Mouse (Mus musculus): ENCODE measurements around the gene Rassf4.
"Not testable (repeated sequence)": the region's sequence is repeated elsewhere in the genome, so short reads cannot be mapped to it uniquely, and the experiment has no call there.

Gene Rassf4

DNA sequence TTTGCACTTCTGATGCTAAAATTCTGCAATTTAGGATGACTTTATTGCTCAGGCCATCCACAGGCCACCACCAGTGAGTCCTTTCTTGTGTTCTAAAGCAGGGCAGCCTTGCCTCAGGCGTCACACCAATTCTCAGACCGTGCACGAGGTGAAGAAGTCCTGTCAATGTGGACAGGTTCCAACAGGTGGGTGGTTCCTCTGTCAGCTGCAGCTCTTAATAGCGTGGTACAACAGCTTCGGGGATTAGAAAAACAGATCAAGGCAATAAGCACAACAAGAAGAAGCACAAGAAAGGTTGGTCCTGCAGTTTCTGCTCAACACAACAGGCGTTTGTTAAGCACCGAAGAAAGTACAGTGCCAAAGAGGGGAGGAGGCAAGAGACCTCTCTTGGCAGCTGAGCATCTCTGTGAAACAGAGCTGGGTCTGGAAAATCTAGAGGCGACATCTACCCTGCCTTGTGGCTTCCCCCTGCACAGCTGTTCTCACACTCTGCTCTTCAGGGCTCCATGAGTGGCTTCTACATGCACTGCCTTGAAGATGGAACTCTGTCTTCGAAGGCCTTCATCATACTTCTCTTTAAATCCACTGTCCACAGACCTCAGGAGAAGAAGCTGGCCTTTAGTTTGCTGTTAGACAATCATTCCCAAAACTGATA is 37.0 kb downstream of the Rassf4 start:
- no peak for DNase-seq (ENCODE audit: low read depth, low spot score)

DNA sequence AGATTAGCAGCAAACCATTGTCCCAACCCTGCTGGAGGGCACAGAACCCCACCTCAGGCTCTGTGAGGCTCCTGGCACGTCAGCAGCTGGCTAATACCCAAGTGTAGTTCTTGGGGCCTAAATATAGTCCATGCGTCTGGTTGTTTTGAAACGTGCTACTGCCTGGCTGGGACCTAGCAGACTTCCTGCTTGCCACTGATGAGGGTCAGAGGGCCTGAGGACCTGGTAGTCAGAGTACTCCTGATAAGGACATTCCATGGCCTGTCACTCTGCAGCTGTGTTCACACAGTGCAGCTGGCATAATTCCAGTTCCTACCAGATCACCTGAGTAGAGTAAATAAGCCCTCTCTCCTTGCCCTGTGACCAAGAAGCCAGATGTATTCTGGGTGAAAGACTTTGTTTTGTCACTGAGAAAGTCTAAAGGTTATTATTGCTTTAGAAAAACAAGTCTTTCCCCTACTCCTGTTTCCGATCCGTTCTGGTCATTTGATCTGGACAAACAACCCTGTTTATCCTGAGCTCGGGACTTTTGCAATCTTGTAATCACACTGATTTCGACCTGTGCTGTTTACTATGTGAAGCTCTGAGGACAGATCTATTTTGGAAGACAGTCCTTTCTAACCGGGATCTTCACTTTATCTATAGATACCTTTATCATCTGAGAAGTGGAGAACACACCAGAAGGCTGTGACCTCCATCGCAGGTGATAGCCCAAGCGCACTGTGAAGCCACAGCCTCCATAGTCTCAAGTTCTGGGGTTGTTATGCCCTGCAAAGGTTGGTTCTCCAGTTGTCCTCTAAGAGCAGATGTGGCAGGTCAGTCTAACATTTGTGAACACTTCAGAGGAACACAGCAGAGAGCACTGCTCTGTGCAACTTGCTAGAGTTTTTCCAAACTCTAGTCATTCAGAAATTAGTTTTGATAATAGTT is 38.2 kb downstream of the Rassf4 start:
- DNase-seq (ENCODE audit: low read depth, low spot score), result no peak

DNA sequence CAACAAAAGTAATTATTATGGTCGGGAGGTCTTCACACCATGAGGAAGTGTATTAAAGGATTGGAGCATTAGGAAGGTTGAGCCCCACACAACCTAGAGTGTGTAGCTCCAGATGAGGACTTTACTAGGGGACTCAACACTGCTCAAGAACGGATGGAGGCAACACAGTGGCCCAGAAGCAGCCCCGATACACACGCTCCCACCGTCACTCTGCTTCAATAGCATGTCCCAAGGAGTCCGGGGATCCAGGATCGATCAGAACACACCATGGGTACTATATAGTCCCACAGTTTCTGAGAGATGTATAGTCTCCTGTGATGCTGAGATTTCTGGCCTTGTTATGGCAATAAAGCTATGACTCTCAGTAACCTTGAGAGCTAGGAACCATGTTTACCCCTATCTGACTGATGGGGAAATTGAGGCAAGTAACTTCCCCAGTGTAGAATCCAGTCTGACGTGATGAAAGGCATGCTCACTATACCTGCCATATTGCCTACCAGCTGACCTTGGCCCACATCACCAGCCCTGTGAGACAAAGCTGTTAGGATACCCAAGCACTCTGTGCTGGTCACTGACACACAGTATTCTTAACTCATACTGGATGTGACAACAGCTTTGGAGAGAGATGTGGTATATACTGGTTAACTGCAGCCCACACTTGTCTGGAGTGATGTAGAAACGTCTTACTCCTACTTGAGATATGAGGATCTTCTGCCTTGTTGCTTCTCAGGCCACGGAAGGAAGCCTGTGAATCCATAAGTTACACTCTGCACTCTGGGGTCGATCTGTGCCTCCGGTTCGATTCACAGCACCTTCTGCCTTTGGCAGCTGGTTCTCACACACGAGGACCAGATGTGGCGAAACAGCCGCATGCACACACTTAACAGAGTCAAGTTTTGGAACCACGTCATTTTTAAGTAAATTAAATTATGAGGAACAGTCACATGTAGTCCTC is 39.7 kb downstream of the Rassf4 start:
- DNase-seq (ENCODE audit: low read depth, low spot score), result no peak

DNA sequence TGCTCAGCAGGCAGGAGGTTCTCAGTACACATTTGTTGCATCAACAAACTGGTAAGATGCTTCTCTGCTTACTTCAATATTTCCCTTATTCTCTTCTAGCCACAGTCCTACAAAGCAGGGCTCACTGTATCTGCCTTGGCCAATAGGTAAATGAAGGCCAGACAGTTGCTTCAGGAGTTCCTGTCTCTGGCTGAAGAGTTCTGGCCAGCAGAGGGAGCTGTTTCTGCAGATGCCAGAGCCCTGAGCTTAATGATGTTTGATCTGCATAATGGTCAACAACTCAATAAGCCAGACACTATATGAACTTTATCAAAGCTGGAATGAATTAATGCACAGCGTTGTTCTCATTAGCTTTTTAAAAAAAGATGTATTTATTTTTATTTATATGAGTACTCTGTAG is 41.6 kb downstream of the Rassf4 start:
- DNase-seq (ENCODE audit: low read depth, low spot score), result peak; percentile 61

DNA sequence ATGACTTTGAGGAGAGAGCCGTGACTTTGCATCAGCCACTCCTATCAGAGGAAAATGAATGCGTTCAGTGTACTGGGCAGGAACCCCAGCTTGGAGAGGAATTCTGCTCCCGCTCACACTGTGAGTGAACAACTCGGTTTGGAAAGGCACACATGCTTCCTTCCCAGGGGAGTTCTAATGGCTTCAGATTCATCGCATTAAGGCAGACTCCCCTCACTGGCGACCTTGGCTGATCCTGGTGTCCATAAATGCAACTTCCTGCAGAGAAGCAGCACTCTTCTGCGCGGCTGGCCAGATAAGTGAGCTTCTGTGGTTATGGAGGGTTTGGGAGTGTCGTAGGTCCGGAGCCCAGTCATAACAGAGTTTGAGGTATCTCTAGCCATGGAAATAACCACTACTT is 44.0 kb downstream of the Rassf4 start:
- no peak for DNase-seq (ENCODE audit: low read depth, low spot score)

DNA sequence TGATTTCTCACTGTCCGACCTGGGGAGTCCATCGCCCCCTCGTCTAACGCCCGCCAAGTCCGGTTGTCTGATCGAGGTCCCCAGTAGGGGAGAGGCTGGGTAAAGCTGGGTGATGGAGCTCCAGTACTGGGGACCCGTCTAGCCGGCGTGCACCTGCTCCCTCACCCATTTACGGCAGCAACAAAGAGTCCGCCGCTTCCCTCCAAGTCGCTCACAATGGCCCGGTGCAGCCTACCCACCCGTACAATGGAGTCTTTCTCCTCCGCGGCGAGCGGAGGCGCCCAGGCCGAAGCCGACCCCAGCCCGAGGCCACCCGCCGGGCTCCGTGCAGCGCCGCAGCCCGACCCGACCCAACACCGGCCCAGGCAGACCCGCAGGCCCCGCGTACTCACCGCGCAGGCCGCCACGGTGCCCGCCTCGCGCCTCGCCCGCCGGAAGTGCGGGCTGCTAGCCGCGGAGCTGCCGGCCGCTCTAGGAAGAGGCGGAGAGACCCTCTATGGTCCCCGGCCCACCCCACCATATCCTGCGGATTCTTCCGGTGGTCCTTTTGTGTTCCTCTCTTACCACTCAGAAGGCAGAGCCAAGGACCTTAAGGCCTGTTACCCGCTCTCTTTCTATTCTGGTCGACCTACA is 45.1 kb downstream of the Rassf4 start, which contains the start of gene Zfp422:
Zfp422 (minus strand) TSS at position 461 of the 633 bp plus-strand sequence.
- peak; percentile 79 for DNase-seq (ENCODE audit: low read depth, low spot score)

DNA sequence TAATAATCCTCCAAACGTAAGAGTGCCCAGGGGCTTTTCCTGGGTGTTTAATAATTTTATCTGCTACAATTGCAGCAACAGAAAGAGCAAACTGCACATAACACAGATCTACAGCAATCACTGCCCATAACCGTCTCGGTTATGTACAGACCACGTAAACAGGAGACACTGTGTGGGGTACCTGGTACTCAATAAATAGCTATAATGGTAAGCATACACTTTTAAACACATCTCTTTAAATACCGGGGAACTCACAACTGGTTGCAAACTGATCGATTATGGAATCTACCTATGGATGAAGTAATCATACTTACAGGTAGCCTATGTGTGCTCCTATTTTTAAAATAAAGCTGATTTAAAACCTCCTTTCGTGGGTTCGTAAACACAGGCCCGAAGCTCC is 45.7 kb downstream of the Rassf4 start:
- no peak for DNase-seq (ENCODE audit: low read depth, low spot score)

DNA sequence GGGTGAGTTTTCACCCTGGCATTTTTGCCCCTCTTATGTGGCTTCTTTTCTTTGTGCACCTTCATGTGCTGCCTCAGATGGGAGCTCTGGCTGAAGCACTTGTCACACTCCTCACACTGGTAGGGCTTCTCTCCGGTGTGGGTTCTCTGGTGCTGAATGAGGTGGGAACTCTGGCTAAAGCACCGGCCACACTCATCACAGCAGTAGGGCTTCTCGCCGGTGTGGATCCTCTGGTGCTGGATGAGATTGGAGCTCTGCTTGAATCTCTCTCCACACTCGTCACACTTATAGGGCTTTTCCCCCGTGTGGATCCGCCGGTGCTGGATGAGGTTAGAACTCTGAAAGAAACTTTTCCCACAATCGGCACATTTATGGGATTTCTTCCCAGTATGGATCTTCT is 47.3 kb downstream of the Rassf4 start:
- not testable (repeated sequence) for DNase-seq (ENCODE audit: low read depth, low spot score)

DNA sequence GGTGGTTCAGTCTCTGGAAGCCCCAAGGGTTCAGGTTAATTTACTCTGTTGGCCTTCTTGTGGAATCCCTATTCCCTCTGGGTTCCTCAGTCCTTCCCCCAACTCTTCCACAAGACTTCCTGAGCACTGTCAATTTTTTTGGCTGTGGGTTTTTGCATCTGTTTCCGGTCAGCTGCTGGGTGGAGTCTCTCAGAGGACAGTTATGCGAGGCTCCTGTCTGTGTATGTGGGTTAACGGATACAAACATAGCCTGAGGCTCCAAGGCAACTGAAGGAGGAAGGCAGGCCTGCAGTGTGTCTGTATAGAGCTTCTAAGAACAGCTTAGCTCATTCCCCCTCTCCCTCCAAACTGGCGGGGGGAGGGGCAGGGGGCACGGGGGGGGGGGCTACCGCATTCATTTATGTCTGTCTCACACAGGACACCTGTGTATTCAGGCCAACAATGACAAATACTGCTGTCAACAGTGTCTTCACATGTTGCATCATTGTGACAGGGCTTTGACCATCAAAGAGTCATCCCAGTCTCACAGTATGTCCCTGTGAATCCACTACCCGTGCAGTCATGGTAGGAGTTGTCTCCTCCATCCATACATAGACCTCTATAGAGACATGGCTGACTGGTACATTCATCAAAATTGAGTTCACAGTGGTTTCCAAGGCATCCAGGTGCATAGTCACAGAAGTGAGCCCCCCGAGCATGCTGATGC is 52.3 kb downstream of the Rassf4 start:
- no peak for DNase-seq (ENCODE audit: low read depth, low spot score)

DNA sequence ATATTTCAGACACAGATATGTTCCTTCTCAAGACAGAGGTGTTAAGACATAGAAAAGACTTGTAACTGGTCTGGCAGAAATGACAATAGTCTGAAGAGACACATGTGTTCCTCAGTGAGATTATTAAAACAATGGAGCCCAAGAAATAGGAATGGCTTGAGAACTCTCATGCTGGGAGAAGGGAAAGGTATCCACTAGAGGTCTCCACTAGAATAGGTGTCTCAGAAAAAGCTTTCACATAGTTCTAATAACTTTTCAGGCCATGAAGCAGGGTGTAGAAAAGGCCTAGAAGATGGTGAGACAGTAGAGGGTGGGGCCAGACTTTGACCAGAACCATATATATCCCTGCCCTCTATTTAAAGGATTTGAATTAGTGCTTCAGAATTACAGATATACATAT is 55.7 kb downstream of the Rassf4 start:
- DNase-seq (ENCODE audit: low read depth, low spot score), result no peak

DNA sequence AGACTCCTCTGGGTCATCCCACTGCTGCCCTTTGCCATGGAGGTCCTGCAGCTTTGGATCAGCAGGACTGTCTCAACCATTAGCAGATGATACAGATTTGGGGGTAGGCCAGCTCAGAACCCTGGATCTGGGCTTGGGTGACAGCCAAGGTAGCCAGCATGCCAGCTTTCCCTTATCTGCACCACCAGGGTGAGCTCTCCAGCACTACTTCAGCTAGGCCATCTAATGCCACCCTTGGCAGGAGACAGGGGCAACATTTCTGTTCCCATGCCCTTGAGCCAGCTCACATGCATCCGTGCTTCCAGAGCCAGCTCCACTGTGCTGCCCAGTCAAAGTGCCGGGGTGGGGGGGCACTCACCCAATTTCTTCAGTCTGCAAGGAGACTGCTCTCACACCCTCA is 58.0 kb downstream of the Rassf4 start:
- DNase-seq (ENCODE audit: low read depth, low spot score), result no peak

DNA sequence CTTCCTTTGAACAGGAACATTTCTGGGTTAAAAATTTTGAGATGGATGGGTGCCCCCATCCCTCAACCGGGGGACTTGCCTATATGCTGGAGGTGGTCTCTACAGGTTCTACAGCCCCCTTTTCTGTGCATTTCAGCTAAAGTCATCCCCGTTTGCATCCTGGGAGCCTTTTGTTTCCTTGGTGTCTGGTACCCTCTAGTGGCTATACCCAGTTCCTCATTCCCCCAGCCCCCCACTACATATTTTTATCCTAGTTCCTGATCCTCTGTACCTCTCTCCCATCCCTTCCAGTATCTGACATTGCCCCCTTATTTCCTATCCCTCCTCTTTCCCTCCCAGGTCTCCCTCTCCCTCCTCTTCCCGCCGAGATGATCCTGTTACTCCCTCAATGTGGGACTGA is 66.5 kb downstream of the Rassf4 start:
- no peak for DNase-seq (ENCODE audit: low read depth, low spot score)

DNA sequence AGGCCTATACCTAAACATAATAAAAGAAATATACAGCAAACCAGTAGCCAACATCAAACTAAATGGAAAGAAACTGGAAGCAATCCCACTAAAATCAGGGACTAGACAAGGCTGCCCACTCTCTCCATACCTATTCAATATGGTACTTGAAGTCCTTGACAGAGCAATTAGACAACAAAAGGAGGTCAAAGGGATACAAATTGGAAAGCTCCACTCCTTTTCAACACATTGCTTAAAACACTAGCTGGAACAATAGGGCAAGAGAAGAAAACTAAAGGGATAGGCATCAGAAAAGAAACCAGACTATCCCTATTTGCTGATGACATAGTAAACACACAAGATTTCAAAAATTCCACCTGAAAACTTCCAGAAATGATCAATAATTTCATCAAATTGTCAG is 72.8 kb downstream of the Rassf4 start:
- not testable (repeated sequence) for DNase-seq (ENCODE audit: low read depth, low spot score)

DNA sequence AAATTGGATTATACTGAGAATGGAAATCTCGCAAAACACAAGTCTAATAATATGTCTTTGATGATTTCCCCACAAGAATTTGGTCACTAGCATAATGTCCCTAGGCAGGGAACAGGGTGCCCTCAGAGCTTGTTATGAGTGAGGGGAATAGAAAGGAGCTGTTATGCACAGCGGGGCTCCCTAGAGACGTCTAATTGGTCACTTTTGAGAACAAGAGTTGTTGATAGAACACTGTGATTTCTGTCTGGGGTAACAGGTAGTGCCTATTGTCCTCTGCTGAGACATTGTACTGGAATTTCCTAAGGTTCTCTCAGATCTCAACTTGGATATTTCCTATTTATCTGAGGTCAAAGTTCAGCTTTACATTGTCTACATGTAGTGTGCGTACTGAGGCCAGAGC is 89.7 kb downstream of the Rassf4 start, which contains the start of gene Olfr215:
Olfr215 (minus strand) TSS at position 101 of the 400 bp plus-strand sequence.
- DNase-seq (ENCODE audit: low read depth, low spot score), result no peak
